Mouse (Mus musculus): ENCODE data around the gene Spdya. TPM values are rescaled to one million over a fixed set of nuclear protein-coding genes. Genes with fewer than 3 reads are reported as not detected.
"Not testable (repeated sequence)": the region's sequence is repeated elsewhere in the genome, so short reads cannot be mapped to it uniquely, and the experiment has no call there.

Spdya gene
- total and polyA plus RNA-seq, 2 experiments from 2014 or later = 0.27 TPM; not detected in 1

DNA sequence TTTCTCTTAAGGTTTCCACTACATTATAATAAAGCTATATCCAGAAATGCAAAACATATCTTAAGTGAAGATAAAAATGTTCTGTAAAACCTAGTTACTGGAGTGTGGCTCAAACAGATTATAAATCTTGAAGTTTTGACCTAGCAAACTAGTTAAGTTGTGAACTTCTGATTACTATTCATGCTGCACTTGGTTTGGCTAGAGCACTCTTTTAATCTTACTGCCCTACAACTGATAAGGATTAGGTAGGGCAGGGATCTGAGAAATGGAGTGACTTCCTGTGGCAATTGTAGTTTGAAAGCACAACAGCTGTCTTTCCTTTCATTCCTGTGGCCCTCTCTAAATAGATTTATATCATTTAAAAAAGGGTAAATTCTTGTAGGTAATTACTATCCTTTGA lies 23.8 kb upstream of the Spdya start:
- H3K4me3 ChIP-seq (ENCODE audit: low read depth, low read length) = no peak overlapping the region
- DNase-seq (ENCODE audit: low spot score) (no peak), ATAC-seq (ENCODE audit: insufficient read depth, low read depth) (no peak)
- H3K9me3 ChIP-seq (replicated peaks; ENCODE audit: control insufficient read depth, low read length) = no peaks in the 10 kb centered on the region
- H3K4me2 ChIP-seq (ENCODE audit: low read depth, low read length) = no peak overlapping the region
- H3K4me1 ChIP-seq (ENCODE audit: control insufficient read depth, insufficient read depth) = peaks cover 11% of the 10 kb centered on the region
- no peaks in the 10 kb centered on the region for H3K27me3 ChIP-seq (ENCODE audit: control insufficient read depth, insufficient read depth, low read length)
- no peak overlapping the region for H3K27ac ChIP-seq (ENCODE audit: low read depth)
- no peak for TF ChIP-seq CTCF (IDR thresholded peaks at IDR 0.05; ENCODE audit: low read depth)
- no peak for TF ChIP-seq EP300 (IDR thresholded peaks at IDR 0.05; ENCODE audit: low read depth)
- H3K9ac ChIP-seq (replicated peaks; ENCODE audit: low read depth, low read length) = no peak overlapping the region
- 0 out of 2 replicates have a peak, but pooled peaks cover 3% of the 10 kb centered on the region for H3K36me3 ChIP-seq (replicated peaks; ENCODE audit: control insufficient read depth, insufficient read depth, low read length)

DNA sequence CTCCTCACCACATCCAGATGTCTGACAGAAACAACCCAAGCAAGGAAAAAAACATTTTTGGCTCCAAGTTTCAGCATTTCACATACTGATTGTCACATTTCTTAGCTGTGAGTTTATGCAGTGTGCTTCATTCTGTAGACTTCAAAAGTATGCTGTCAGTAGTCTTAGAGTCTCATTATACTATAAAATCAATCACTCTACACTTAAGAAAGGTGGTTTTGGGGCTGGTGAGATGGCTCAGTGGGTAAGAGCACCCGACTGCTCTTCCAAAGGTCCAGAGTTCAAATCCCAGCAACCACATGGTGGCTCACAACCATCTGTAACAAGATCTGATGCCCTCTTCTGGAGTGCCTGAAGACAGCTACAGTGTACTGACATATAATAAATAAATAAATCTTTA lies 16.3 kb upstream of the Spdya start:
- not testable (repeated sequence) for DNase-seq (ENCODE audit: low spot score); H3K9ac ChIP-seq (replicated peaks; ENCODE audit: low read depth, low read length); H3K36me3 ChIP-seq (replicated peaks; ENCODE audit: control insufficient read depth, insufficient read depth, low read length); ATAC-seq (ENCODE audit: insufficient read depth, low read depth); H3K4me1 ChIP-seq (ENCODE audit: control insufficient read depth, insufficient read depth); H3K27me3 ChIP-seq (ENCODE audit: control insufficient read depth, insufficient read depth, low read length); H3K4me2 ChIP-seq (ENCODE audit: low read depth, low read length); H3K9me3 ChIP-seq (replicated peaks; ENCODE audit: control insufficient read depth, low read length); H3K4me3 ChIP-seq (ENCODE audit: low read depth, low read length); H3K27ac ChIP-seq (ENCODE audit: low read depth)
- 71% methylated on average over 1 of the region's 1 CpGs for WGBS

DNA sequence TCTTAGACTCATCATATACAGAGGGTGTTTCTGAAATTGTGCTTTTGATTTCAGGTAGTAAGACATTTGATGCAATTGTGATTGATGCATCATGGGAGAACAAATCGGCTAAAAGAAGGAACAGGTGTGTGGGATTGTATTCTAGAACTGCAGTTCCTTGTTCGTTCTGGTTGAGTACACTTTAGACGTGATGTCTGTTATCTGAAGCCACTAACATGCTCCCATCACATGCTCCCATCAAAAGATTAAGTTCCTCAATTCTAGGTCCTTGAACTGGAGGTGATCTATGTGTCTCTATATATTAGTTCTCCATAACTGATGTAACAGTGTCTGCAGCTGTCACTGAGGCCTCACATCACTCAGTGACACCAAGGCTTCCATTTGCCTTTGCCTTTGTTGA lies 14.7 kb upstream of the Spdya start:
- H3K27ac ChIP-seq (ENCODE audit: low read depth) = no peak overlapping the region
- H3K4me1 ChIP-seq (ENCODE audit: control insufficient read depth, insufficient read depth) = no peaks in the 10 kb centered on the region
- no peak overlapping the region for H3K4me2 ChIP-seq (ENCODE audit: low read depth, low read length)
- DNase-seq (ENCODE audit: low spot score) (no peak), ATAC-seq (ENCODE audit: insufficient read depth, low read depth) (no peak)
- H3K9me3 ChIP-seq (replicated peaks; ENCODE audit: control insufficient read depth, low read length) = no peaks in the 10 kb centered on the region
- whole genome bisulfite sequencing = 69% methylated on average over 3 of the region's 3 CpGs
- no peak overlapping the region for H3K4me3 ChIP-seq (ENCODE audit: low read depth, low read length)
- H3K9ac ChIP-seq (replicated peaks; ENCODE audit: low read depth, low read length) = no peak overlapping the region
- TF ChIP-seq EP300 (IDR thresholded peaks at IDR 0.05; ENCODE audit: low read depth) (no peak), CTCF (IDR thresholded peaks at IDR 0.05; ENCODE audit: low read depth) (no peak)
- no peaks in the 10 kb centered on the region for H3K36me3 ChIP-seq (replicated peaks; ENCODE audit: control insufficient read depth, insufficient read depth, low read length)
- H3K27me3 ChIP-seq (ENCODE audit: control insufficient read depth, insufficient read depth, low read length) = no peaks in the 10 kb centered on the region

DNA sequence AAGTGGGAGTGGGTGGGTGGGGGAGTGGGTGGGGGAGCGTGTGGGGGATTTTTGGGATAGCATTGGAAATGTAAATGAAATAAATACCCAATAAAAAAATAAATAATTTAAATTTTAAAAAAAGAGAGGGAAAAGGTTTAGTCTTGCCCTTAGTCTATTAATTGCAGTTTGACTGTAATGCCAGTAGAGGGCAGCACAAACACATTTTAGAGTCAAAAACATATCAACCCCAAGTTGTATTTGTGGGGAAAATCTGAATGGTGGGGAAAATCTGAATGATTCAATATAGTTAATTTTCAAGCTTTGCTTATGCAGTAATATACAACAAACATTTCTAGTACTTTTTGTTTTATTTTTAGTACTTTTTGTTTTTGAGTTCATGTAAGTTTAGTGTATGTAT lies 3.3 kb upstream of the Spdya start:
- 0% methylated on average over 1 of the region's 1 CpGs for WGBS
- ATAC-seq (ENCODE audit: insufficient read depth, low read depth) (no peak), DNase-seq (ENCODE audit: low spot score) (peak; percentile 24)
- Histone ChIP-seq H3K9me3 (replicated peaks; ENCODE audit: control insufficient read depth, low read length) (no peaks in the 10 kb centered on the region), H3K4me2 (ENCODE audit: low read depth, low read length) (no peak overlapping the region), H3K36me3 (replicated peaks; ENCODE audit: control insufficient read depth, insufficient read depth, low read length) (no peaks in the 10 kb centered on the region), H3K4me3 (ENCODE audit: low read depth, low read length) (no peak overlapping the region), H3K27me3 (ENCODE audit: control insufficient read depth, insufficient read depth, low read length) (peaks cover 11% of the 10 kb centered on the region; the same call in 1 of the 2 replicates), H3K4me1 (ENCODE audit: control insufficient read depth, insufficient read depth) (peaks cover 5% of the 10 kb centered on the region; the same call in 1 of the 2 replicates), H3K27ac (ENCODE audit: low read depth) (no peak overlapping the region), H3K9ac (replicated peaks; ENCODE audit: low read depth, low read length) (no peak overlapping the region)
- no peak for TF ChIP-seq EP300 (IDR thresholded peaks at IDR 0.05; ENCODE audit: low read depth)
- TF ChIP-seq CTCF (IDR thresholded peaks at IDR 0.05; ENCODE audit: low read depth) = peak; percentile 47

DNA sequence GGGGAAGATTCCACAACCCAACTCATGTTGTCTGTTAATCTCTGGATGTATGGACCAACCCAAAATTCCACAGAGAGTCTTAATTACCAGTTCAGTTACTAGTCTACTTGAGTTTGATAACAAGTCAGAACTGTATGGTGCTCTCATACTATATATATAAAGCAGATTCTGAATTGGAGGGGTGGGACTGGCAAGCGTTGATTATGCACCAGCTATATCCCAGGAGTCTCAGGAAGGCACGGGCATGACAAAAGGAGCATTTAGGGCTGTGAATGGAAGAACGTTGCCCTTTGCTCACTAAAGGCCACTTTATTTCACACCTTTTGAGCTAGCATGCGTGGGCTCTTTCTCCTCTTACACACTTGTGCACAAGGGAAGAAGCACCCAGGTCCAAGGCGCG lies 511 bp upstream of the Spdya start:
- no peak for DNase-seq (ENCODE audit: low spot score)
- Histone ChIP-seq H3K4me1 (ENCODE audit: control insufficient read depth, insufficient read depth) (peaks cover 5% of the 10 kb centered on the region; the same call in 1 of the 2 replicates), H3K9me3 (replicated peaks; ENCODE audit: control insufficient read depth, low read length) (no peaks in the 10 kb centered on the region), H3K4me2 (ENCODE audit: low read depth, low read length) (peak overlapping the region; percentile 100), H3K27me3 (ENCODE audit: control insufficient read depth, insufficient read depth, low read length) (peaks cover 17% of the 10 kb centered on the region; the same call in 1 of the 2 replicates), H3K36me3 (replicated peaks; ENCODE audit: control insufficient read depth, insufficient read depth, low read length) (no peaks in the 10 kb centered on the region), H3K9ac (replicated peaks; ENCODE audit: low read depth, low read length) (peak overlapping the region; percentile 57; the same call in 1 of the 2 replicates), H3K27ac (ENCODE audit: low read depth) (no peak overlapping the region), H3K4me3 (ENCODE audit: low read depth, low read length) (peak overlapping the region; percentile 74)
- TF ChIP-seq CTCF (IDR thresholded peaks at IDR 0.05; ENCODE audit: low read depth) (no peak), EP300 (IDR thresholded peaks at IDR 0.05; ENCODE audit: low read depth) (no peak)
- ATAC-seq (ENCODE audit: insufficient read depth, low read depth) = no peak
- WGBS = 6% methylated on average over 6 of the region's 6 CpGs

DNA sequence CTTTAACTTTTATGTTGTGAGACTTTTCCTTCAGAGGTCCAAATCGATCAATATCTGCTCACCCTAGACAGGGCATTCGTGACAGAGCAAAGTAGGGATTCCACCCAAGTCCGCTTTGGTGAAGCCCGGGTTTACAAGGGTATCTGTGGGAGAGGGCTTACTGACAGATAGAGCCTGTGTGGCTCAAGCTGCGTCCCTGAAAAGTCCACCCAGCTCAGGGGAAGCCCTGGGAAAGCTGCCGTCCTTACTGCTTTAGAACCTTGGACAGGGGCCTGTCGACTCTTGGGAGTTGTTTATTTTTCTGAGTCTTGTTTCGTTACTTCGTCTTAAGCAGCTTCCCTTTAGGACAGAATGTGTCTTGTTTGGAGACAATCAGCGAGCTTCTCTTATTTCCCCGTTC lies 1.0 kb downstream of the Spdya start:
- Histone ChIP-seq H3K9me3 (replicated peaks; ENCODE audit: control insufficient read depth, low read length) (no peaks in the 10 kb centered on the region), H3K27ac (ENCODE audit: low read depth) (no peak overlapping the region), H3K4me3 (ENCODE audit: low read depth, low read length) (peak overlapping the region; percentile 74), H3K4me2 (ENCODE audit: low read depth, low read length) (peak overlapping the region; percentile 100; the same call in 1 of the 2 replicates), H3K36me3 (replicated peaks; ENCODE audit: control insufficient read depth, insufficient read depth, low read length) (no peaks in the 10 kb centered on the region), H3K27me3 (ENCODE audit: control insufficient read depth, insufficient read depth, low read length) (peaks cover 17% of the 10 kb centered on the region; the same call in 1 of the 2 replicates), H3K4me1 (ENCODE audit: control insufficient read depth, insufficient read depth) (peaks cover 5% of the 10 kb centered on the region; the same call in 1 of the 2 replicates), H3K9ac (replicated peaks; ENCODE audit: low read depth, low read length) (no peak overlapping the region)
- DNase-seq (ENCODE audit: low spot score) (no peak), ATAC-seq (ENCODE audit: insufficient read depth, low read depth) (no peak)
- no peak for TF ChIP-seq EP300 (IDR thresholded peaks at IDR 0.05; ENCODE audit: low read depth)
- TF ChIP-seq CTCF (IDR thresholded peaks at IDR 0.05; ENCODE audit: low read depth) = no peak
- 9% methylated on average over 11 of the region's 11 CpGs for WGBS

Measured in heart, postnatal 0 days (tissue).